Mouse (Mus musculus) kidney, postnatal 36 days (tissue): ENCODE measurements around the gene Akr7a5.

Source experiments
- DNase-seq, 2 experiments: peaks; one replicate each; pipeline ENCODE4 v3.0.0; 2021 to 2022; ENCODE audit warnings: mixed read lengths in 2 of 2

The Akr7a5 gene

GRCm38 (mm10) chr4:139310171-139310898 lies at the start of gene Akr7a5, which contains the start of gene Pqlc2:
Gene Akr7a5 (plus strand): TSS chr4:139310744.
Gene Pqlc2 (minus strand): TSS chr4:139310708.
- peak; percentile 98 to 99 for DNase-seq

- DNase-seq, result peak in 1 of 2 experiments; percentile 27
These were observed 47.6 kb upstream of the Akr7a5 start for GRCm38 (mm10) chr4:139262981-139263380.

- DNase-seq, result no peak
These were observed 44.6 kb upstream of the Akr7a5 start for GRCm38 (mm10) chr4:139265783-139266499.

GRCm38 (mm10) chr4:139266500-139266865 lies 44.1 kb upstream of the Akr7a5 start:
- DNase-seq, result no peak

- no peak for DNase-seq
These were observed 43.2 kb upstream of the Akr7a5 start for GRCm38 (mm10) chr4:139267335-139267734.

- no peak for DNase-seq
These were observed 42.3 kb upstream of the Akr7a5 start for GRCm38 (mm10) chr4:139268242-139268641.

- no peak for DNase-seq
These were observed 40.4 kb upstream of the Akr7a5 start for GRCm38 (mm10) chr4:139270168-139270567.

GRCm38 (mm10) chr4:139271562-139271961 lies 39.0 kb upstream of the Akr7a5 start:
- DNase-seq, result no peak

- no peak for DNase-seq
These were observed 37.4 kb upstream of the Akr7a5 start for GRCm38 (mm10) chr4:139272951-139273680.

GRCm38 (mm10) chr4:139274573-139274972 lies 36.0 kb upstream of the Akr7a5 start:
- DNase-seq, result no peak

- no peak for DNase-seq
These were observed 34.1 kb upstream of the Akr7a5 start for GRCm38 (mm10) chr4:139276411-139276810.

- DNase-seq, result no peak
These were observed 30.0 kb upstream of the Akr7a5 start for GRCm38 (mm10) chr4:139280530-139280929.

- peak; percentile 48 to 50 for DNase-seq
These were observed 28.7 kb upstream of the Akr7a5 start for GRCm38 (mm10) chr4:139281791-139282345.

- peak; percentile 75 to 79 for DNase-seq
These were observed 27.6 kb upstream of the Akr7a5 start for GRCm38 (mm10) chr4:139282955-139283417.

- DNase-seq, result no peak
These were observed 25.7 kb upstream of the Akr7a5 start for GRCm38 (mm10) chr4:139284877-139285276.

GRCm38 (mm10) chr4:139286234-139286633 lies 24.3 kb upstream of the Akr7a5 start:
- DNase-seq, result no peak

GRCm38 (mm10) chr4:139287122-139287863 lies 23.3 kb upstream of the Akr7a5 start:
- peak; percentile 86 to 92 for DNase-seq

- peak; percentile 70 to 75 for DNase-seq
These were observed 21.5 kb upstream of the Akr7a5 start for GRCm38 (mm10) chr4:139289017-139289416.

- no peak for DNase-seq
These were observed 19.4 kb upstream of the Akr7a5 start for GRCm38 (mm10) chr4:139291099-139291498.

GRCm38 (mm10) chr4:139292038-139292437 lies 18.5 kb upstream of the Akr7a5 start:
- no peak for DNase-seq

GRCm38 (mm10) chr4:139297566-139297965 lies 13.0 kb upstream of the Akr7a5 start:
- DNase-seq, result peak; percentile 76 to 84
